Mouse (Mus musculus) MEL (cell line): ENCODE results near the gene Efna5. TPM values are rescaled to one million over a fixed set of nuclear protein-coding genes. Genes with fewer than 3 reads are reported as not detected.

Experiments used
- DNase-seq: peaks from one replicate; pipeline ENCODE4 v3.0.0; 2011; ENCODE audit warnings: low read depth, low spot score
- H3K27ac ChIP-seq: 2 replicates; pipeline ENCODE4 v1.5.1; 2012; ENCODE audit warnings: low read depth, mild to moderate bottlenecking, control low read depth, low read length, moderate library complexity; ENCODE audit not compliant: control insufficient read depth
- H3K27me3 ChIP-seq, 2 experiments: fragments of 150-350 bp in 1 of 2; sonication (generic) in 1 of 2; 2 replicates each; pipeline ENCODE4 v1.6.1; 2012; ENCODE audit warnings: low read length in 2 of 2, mild to moderate bottlenecking in 2 of 2, improper control_type of control experiment in 1 of 2, moderate library complexity in 1 of 2; ENCODE audit not compliant: insufficient read depth in 2 of 2, control insufficient read depth in 1 of 2
- H3K36me3 ChIP-seq, 2 experiments: 2 replicates each; pipeline ENCODE4 v1.6.1; 2012 to 2014; ENCODE audit warnings: low read length in 2 of 2, improper control_type of control experiment in 1 of 2, inconsistent platforms in 1 of 2, mild to moderate bottlenecking in 1 of 2; ENCODE audit not compliant: insufficient read depth in 2 of 2, control insufficient read depth in 1 of 2
- H3K4me1 ChIP-seq, 2 experiments: fragments of 150-350 bp in 1 of 2; sonication (generic) in 1 of 2; 2 replicates each; pipeline ENCODE4 v1.6.1; 2012; ENCODE audit warnings: low read length in 2 of 2, improper control_type of control experiment in 1 of 2, mild to moderate bottlenecking in 1 of 2; ENCODE audit not compliant: insufficient read depth in 2 of 2, control insufficient read depth in 1 of 2
- H3K4me3 ChIP-seq, 2 experiments: fragments of 150-350 bp in 1 of 2; sonication (generic) in 1 of 2; 2 replicates each; pipeline ENCODE4 v1.5.1; 2012; ENCODE audit warnings: low read depth in 2 of 2, low read length in 2 of 2, mild to moderate bottlenecking in 2 of 2, moderate library complexity in 2 of 2, control low read depth in 1 of 2, improper control_type of control experiment in 1 of 2; ENCODE audit not compliant: control insufficient read depth in 1 of 2, insufficient read depth in 1 of 2
- H3K79me2 ChIP-seq: 2 replicates; pipeline ENCODE4 v1.6.1; 2012; ENCODE audit warnings: mild to moderate bottlenecking, low read length, moderate library complexity; ENCODE audit not compliant: control insufficient read depth, poor library complexity, insufficient read depth
- H3K9ac ChIP-seq: 2 replicates; pipeline ENCODE4 v1.6.1; 2012; ENCODE audit warnings: low read depth, mild to moderate bottlenecking, control low read depth, low read length, moderate library complexity; ENCODE audit not compliant: control insufficient read depth, poor library complexity, severe bottlenecking
- H3K9me3 ChIP-seq: fragments of 150-350 bp; sonication (generic); replicated peaks from 2 replicates; pipeline ENCODE4 v1.6.1; 2012; ENCODE audit warnings: mild to moderate bottlenecking, low read length, improper control_type of control experiment, moderate library complexity; ENCODE audit not compliant: insufficient read depth
- CHD1 ChIP-seq: IDR thresholded peaks from 2 replicates; pipeline ENCODE4 v1.6.1; 2012; ENCODE audit warnings: low read depth, mild to moderate bottlenecking, inconsistent platforms, low read length, improper control_type of control experiment
- CHD2 ChIP-seq: IDR thresholded peaks from 2 replicates; pipeline ENCODE4 v1.6.1; 2011; ENCODE audit warnings: low read length, improper control_type of control experiment
- E2F4 ChIP-seq: IDR thresholded peaks from 2 replicates; pipeline ENCODE4 v1.6.1; 2011; ENCODE audit warnings: low read depth, low read length, improper control_type of control experiment, borderline replicate concordance
- EP300 ChIP-seq, 2 experiments: IDR thresholded peaks; 2 replicates each; pipeline ENCODE4 v1.6.1; 2011; ENCODE audit warnings: improper control_type of control experiment in 2 of 2, low read length in 2 of 2, low read depth in 1 of 2, mild to moderate bottlenecking in 1 of 2
- GABPA ChIP-seq: IDR thresholded peaks from 2 replicates; pipeline ENCODE4 v1.6.1; 2012; ENCODE audit warnings: low read depth, mild to moderate bottlenecking, inconsistent platforms, low read length, improper control_type of control experiment, moderate library complexity
- GATA1 ChIP-seq: IDR thresholded peaks from 2 replicates; pipeline ENCODE4 v1.6.1; 2011; ENCODE audit warnings: low read depth, low read length, improper control_type of control experiment
- JUND ChIP-seq: IDR thresholded peaks from 2 replicates; pipeline ENCODE4 v1.6.1; 2011; ENCODE audit warnings: low read depth, mild to moderate bottlenecking, improper control_type of control experiment, low read length
- KAT2A ChIP-seq: conservative IDR thresholded peaks from 2 replicates; pipeline ENCODE4 v1.6.1; 2012; ENCODE audit warnings: low read depth, low read length, improper control_type of control experiment, inconsistent platforms
- MAFK ChIP-seq: IDR thresholded peaks from 2 replicates; pipeline ENCODE4 v1.6.1; 2011; ENCODE audit warnings: low read depth, mild to moderate bottlenecking, low read length, improper control_type of control experiment, borderline replicate concordance
- MAX ChIP-seq: IDR thresholded peaks from 2 replicates; pipeline ENCODE4 v1.6.1; 2011; ENCODE audit warnings: low read length, improper control_type of control experiment
- MXI1 ChIP-seq: IDR thresholded peaks from 2 replicates; pipeline ENCODE4 v1.6.1; 2011; ENCODE audit warnings: mild to moderate bottlenecking, low read depth, low read length, improper control_type of control experiment
- MYC ChIP-seq: IDR thresholded peaks from 2 replicates; pipeline ENCODE4 v1.6.1; 2011; ENCODE audit warnings: low read depth, mild to moderate bottlenecking, low read length, improper control_type of control experiment, moderate library complexity
- POLR2A ChIP-seq, 2 experiments: IDR thresholded peaks; 2 replicates each; pipeline ENCODE4 v1.6.1; 2011 to 2012; ENCODE audit warnings: low read length in 2 of 2, mild to moderate bottlenecking in 2 of 2, control low read depth in 1 of 2, improper control_type of control experiment in 1 of 2, low read depth in 1 of 2, moderate library complexity in 1 of 2; ENCODE audit not compliant: control insufficient read depth in 1 of 2, insufficient read depth in 1 of 2, poor library complexity in 1 of 2
- POLR2AphosphoS2 ChIP-seq: IDR thresholded peaks from 2 replicates; pipeline ENCODE4 v1.6.1; 2011; ENCODE audit warnings: low read length, improper control_type of control experiment
- POLR2AphosphoS5 ChIP-seq: IDR thresholded peaks from 2 replicates; pipeline ENCODE4 v1.6.1; 2012; ENCODE audit warnings: low read depth, borderline replicate concordance, mild to moderate bottlenecking, inconsistent platforms, low read length, moderate library complexity, mixed read lengths
- UBTF ChIP-seq: IDR thresholded peaks from 2 replicates; pipeline ENCODE4 v1.6.1; 2012; ENCODE audit warnings: low read depth, mild to moderate bottlenecking, inconsistent platforms, low read length, improper control_type of control experiment, moderate library complexity, borderline replicate concordance; ENCODE audit not compliant: insufficient read depth
- USF1 ChIP-seq: IDR thresholded peaks from 2 replicates; pipeline ENCODE4 v1.6.1; 2014; ENCODE audit warnings: low read depth, mild to moderate bottlenecking, inconsistent platforms, low read length, improper control_type of control experiment, moderate library complexity
- USF2 ChIP-seq, 2 experiments: IDR thresholded peaks; 2 replicates each; pipeline ENCODE4 v1.6.1; 2011 to 2012; ENCODE audit warnings: improper control_type of control experiment in 2 of 2, low read length in 2 of 2, borderline replicate concordance in 1 of 2, inconsistent platforms in 1 of 2, low read depth in 1 of 2, mild to moderate bottlenecking in 1 of 2; ENCODE audit not compliant: insufficient read depth in 1 of 2
- ZKSCAN1 ChIP-seq: IDR thresholded peaks from 2 replicates; pipeline ENCODE4 v1.6.1; 2012; ENCODE audit warnings: low read depth, mild to moderate bottlenecking, inconsistent platforms, low read length, improper control_type of control experiment, moderate library complexity
- ZNF384 ChIP-seq: IDR thresholded peaks from 2 replicates; pipeline ENCODE4 v1.6.1; 2012; ENCODE audit warnings: low read depth, mild to moderate bottlenecking, inconsistent platforms, low read length, improper control_type of control experiment
- polyA plus RNA-seq, 2 experiments: library from polyadenylated mRNA; stranded (reverse) in 1 of 2; unstranded in 1 of 2; fragments of >175 nt in 1 of 2; fragments of >200 nt in 1 of 2; gene quantifications; 2 replicates each; pipeline versions ENCODE4 v1.2.1 to v1.2.4; 2012; ENCODE audit warnings: low replicate concordance in 2 of 2, low read depth in 1 of 2; ENCODE audit not compliant: insufficient read length in 2 of 2, insufficient read depth in 1 of 2, missing spikeins in 1 of 2
- total RNA-seq: library from RNA; depleted of rRNA; stranded (reverse); fragments of 300-350 nt; gene quantifications from 2 replicates; pipeline ENCODE4 v1.2.3, GENCODE M21; 2012

Efna5 gene
- total and polyA plus RNA-seq, 3 experiments: not detected

DNA sequence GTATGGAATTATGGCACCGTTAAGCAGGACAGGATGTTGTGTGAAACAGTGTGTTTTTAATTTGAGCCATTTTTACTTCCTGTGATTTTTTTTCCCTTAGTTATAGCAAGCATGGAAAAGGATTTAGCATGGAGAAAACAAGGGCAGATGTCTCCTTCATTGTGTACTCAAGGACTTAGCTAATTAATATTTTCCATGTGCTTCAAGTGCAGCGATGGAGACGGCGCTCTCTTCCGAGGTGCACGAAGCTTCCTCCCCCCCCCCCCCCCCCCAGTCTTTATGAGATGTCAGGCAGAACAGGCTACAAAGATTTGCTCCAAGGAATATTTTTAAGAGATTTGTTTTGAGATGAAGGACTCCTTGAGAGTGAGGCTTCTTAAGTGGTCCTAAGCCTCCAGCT lies 301.5 kb downstream of the Efna5 start:
- no peak overlapping the region for H3K27ac ChIP-seq
- no peaks in the 10 kb centered on the region for H3K4me1 ChIP-seq
- no peak for TF ChIP-seq MYC
- no peak for TF ChIP-seq MAX
- TF ChIP-seq POLR2AphosphoS5: no peak
- TF ChIP-seq ZNF384: no peak
- no peak for TF ChIP-seq POLR2A (IDR thresholded peaks at IDR 0.05; ENCODE audit: control insufficient read depth in 1 of 2, insufficient read depth in 1 of 2, low read depth in 1 of 2, low read length in 2 of 2, poor library complexity in 1 of 2)
- TF ChIP-seq EP300 (IDR thresholded peaks at IDR 0.05; ENCODE audit: low read depth in 1 of 2, low read length in 2 of 2): no peak
- TF ChIP-seq MAFK: no peak
- no peak for TF ChIP-seq POLR2AphosphoS2
- no peak for TF ChIP-seq E2F4
- no peak for TF ChIP-seq CHD2
- TF ChIP-seq CHD1: no peak
- TF ChIP-seq KAT2A: no peak
- no peak for TF ChIP-seq JUND
- TF ChIP-seq GABPA: no peak
- no peak for TF ChIP-seq MXI1
- no peak for TF ChIP-seq USF1
- no peak for TF ChIP-seq GATA1
- TF ChIP-seq USF2 (IDR thresholded peaks at IDR 0.05; ENCODE audit: borderline replicate concordance in 1 of 2, insufficient read depth in 1 of 2, low read depth in 1 of 2, low read length in 2 of 2): no peak
- no peak overlapping the region for H3K4me3 ChIP-seq
- H3K27me3 ChIP-seq: no peaks in the 10 kb centered on the region
- no peak for DNase-seq
- H3K36me3 ChIP-seq: no peaks in the 10 kb centered on the region
- H3K9ac ChIP-seq: no peak overlapping the region
- no peaks in the 10 kb centered on the region for H3K79me2 ChIP-seq
- no peaks in the 10 kb centered on the region for H3K9me3 ChIP-seq

- H3K4me3 ChIP-seq: no peak overlapping the region
- H3K27me3 ChIP-seq: no peaks in the 10 kb centered on the region
- H3K27ac ChIP-seq: no peak overlapping the region
- TF ChIP-seq UBTF: no peak
- no peak for TF ChIP-seq EP300 (IDR thresholded peaks at IDR 0.05; ENCODE audit: low read depth in 1 of 2, low read length in 2 of 2)
- no peak for TF ChIP-seq ZKSCAN1
- TF ChIP-seq ZNF384: 0 out of 2 replicates have a peak, but pooled peaks have one; percentile 30
- peak; percentile 18 for DNase-seq
- no peaks in the 10 kb centered on the region for H3K4me1 ChIP-seq
- no peaks in the 10 kb centered on the region for H3K9me3 ChIP-seq
- H3K36me3 ChIP-seq: no peaks in the 10 kb centered on the region
- H3K79me2 ChIP-seq: no peaks in the 10 kb centered on the region
- H3K9ac ChIP-seq: no peak overlapping the region
Observed at GRCm38 (mm10) chr17:62574499-62575265, 306.4 kb downstream of the Efna5 start.
